Mouse (Mus musculus): Measurements from ENCODE around the gene 1700007K13Rik. TPM values are rescaled to one million over a fixed set of nuclear protein-coding genes. Genes with fewer than 3 reads are reported as not detected.

Gene 1700007K13Rik
- polyA plus RNA-seq, 1 experiment from 2014 or later, result 3.2 TPM

GRCm38 (mm10) chr2:28502987-28503386 lies 36.9 kb upstream of the 1700007K13Rik start:
- no peak overlapping the region for H3K9ac ChIP-seq (ENCODE audit: low read depth, low read length)

GRCm38 (mm10) chr2:28498431-28498830 lies 32.3 kb upstream of the 1700007K13Rik start:
- WGBS, result 87% methylated on average over 4 of the region's 4 CpGs
- H3K9me3 ChIP-seq (ENCODE audit: control insufficient read depth, low read length), result no peaks in the 10 kb centered on the region
- no peak for ATAC-seq (ENCODE audit: low FRiP score)
- H3K4me2 ChIP-seq (replicated peaks; ENCODE audit: low read depth, low read length), result no peak overlapping the region
- no peak for DNase-seq (ENCODE audit: low spot score)
- no peaks in the 10 kb centered on the region for H3K36me3 ChIP-seq (ENCODE audit: control insufficient read depth, insufficient read depth, low read length)
- no peaks in the 10 kb centered on the region for H3K4me1 ChIP-seq (replicated peaks; ENCODE audit: control insufficient read depth, insufficient read depth, low read length)
- H3K4me3 ChIP-seq (ENCODE audit: low read depth, low read length), result no peak overlapping the region
- no peak overlapping the region for H3K27ac ChIP-seq (ENCODE audit: low read depth, low read length)
- H3K27me3 ChIP-seq (ENCODE audit: control insufficient read depth, insufficient read depth, low read length), result no peaks in the 10 kb centered on the region
- H3K9ac ChIP-seq (ENCODE audit: low read depth, low read length), result no peak overlapping the region

More at GRCm38 (mm10) chr2:28502987-28503386, 36.9 kb upstream of the 1700007K13Rik start:
- Histone ChIP-seq H3K4me3 (ENCODE audit: low read depth, low read length) (no peak overlapping the region), H3K4me1 (replicated peaks; ENCODE audit: control insufficient read depth, insufficient read depth, low read length) (no peaks in the 10 kb centered on the region), H3K4me2 (replicated peaks; ENCODE audit: low read depth, low read length) (no peak overlapping the region), H3K9me3 (ENCODE audit: control insufficient read depth, low read length) (no peaks in the 10 kb centered on the region), H3K27ac (ENCODE audit: low read depth, low read length) (no peak overlapping the region), H3K36me3 (ENCODE audit: control insufficient read depth, insufficient read depth, low read length) (no peaks in the 10 kb centered on the region), H3K27me3 (ENCODE audit: control insufficient read depth, insufficient read depth, low read length) (no peaks in the 10 kb centered on the region)
- 84% methylated on average over 10 of the region's 10 CpGs for WGBS
- ATAC-seq (ENCODE audit: low FRiP score) (no peak), DNase-seq (ENCODE audit: low spot score) (no peak)

- Histone ChIP-seq H3K27me3 (ENCODE audit: control insufficient read depth, insufficient read depth, low read length) (no peaks in the 10 kb centered on the region), H3K4me1 (replicated peaks; ENCODE audit: control insufficient read depth, insufficient read depth, low read length) (no peaks in the 10 kb centered on the region), H3K36me3 (ENCODE audit: control insufficient read depth, insufficient read depth, low read length) (no peaks in the 10 kb centered on the region), H3K27ac (ENCODE audit: low read depth, low read length) (no peak overlapping the region), H3K4me2 (replicated peaks; ENCODE audit: low read depth, low read length) (no peak overlapping the region), H3K9me3 (ENCODE audit: control insufficient read depth, low read length) (no peaks in the 10 kb centered on the region), H3K4me3 (ENCODE audit: low read depth, low read length) (no peak overlapping the region), H3K9ac (ENCODE audit: low read depth, low read length) (no peak overlapping the region)
- DNase-seq (ENCODE audit: low spot score) (no peak), ATAC-seq (ENCODE audit: low FRiP score) (no peak)
- 78% methylated on average over 5 of the region's 5 CpGs for WGBS
Observed at GRCm38 (mm10) chr2:28497561-28497960, 31.4 kb upstream of the 1700007K13Rik start.

- Histone ChIP-seq H3K9ac (ENCODE audit: low read depth, low read length) (no peak within 1 kb of the TSS), H3K36me3 (ENCODE audit: control insufficient read depth, insufficient read depth, low read length) (no peaks in the 10 kb centered on the region), H3K4me3 (ENCODE audit: low read depth, low read length) (no peak within 1 kb of the TSS), H3K27me3 (ENCODE audit: control insufficient read depth, insufficient read depth, low read length) (no peaks in the 10 kb centered on the region), H3K4me1 (replicated peaks; ENCODE audit: control insufficient read depth, insufficient read depth, low read length) (no peaks in the 10 kb centered on the region), H3K9me3 (ENCODE audit: control insufficient read depth, low read length) (no peaks in the 10 kb centered on the region), H3K4me2 (replicated peaks; ENCODE audit: low read depth, low read length) (no peak within 1 kb of the TSS), H3K27ac (ENCODE audit: low read depth, low read length) (no peak within 1 kb of the TSS)
- ATAC-seq (ENCODE audit: low FRiP score) (no peak), DNase-seq (ENCODE audit: low spot score) (no peak)
- WGBS, result 83% methylated on average over 5 of the region's 5 CpGs
Observed at GRCm38 (mm10) chr2:28496671-28497070, 30.5 kb upstream of the 1700007K13Rik start, which contains the start of gene Gbgt1. Gbgt1 (plus strand) TSS chr2:28496891.

GRCm38 (mm10) chr2:28495801-28496595 lies 29.9 kb upstream of the 1700007K13Rik start:
- 88% methylated on average over 16 of the region's 16 CpGs for WGBS

GRCm38 (mm10) chr2:28495207-28495756 lies 29.1 kb upstream of the 1700007K13Rik start:
- ATAC-seq (ENCODE audit: low FRiP score) (no peak), DNase-seq (ENCODE audit: low spot score) (no peak)
- Histone ChIP-seq H3K9me3 (ENCODE audit: control insufficient read depth, low read length) (no peaks in the 10 kb centered on the region), H3K27me3 (ENCODE audit: control insufficient read depth, insufficient read depth, low read length) (no peaks in the 10 kb centered on the region), H3K9ac (ENCODE audit: low read depth, low read length) (no peak overlapping the region), H3K4me1 (replicated peaks; ENCODE audit: control insufficient read depth, insufficient read depth, low read length) (no peaks in the 10 kb centered on the region), H3K36me3 (ENCODE audit: control insufficient read depth, insufficient read depth, low read length) (no peaks in the 10 kb centered on the region), H3K4me2 (replicated peaks; ENCODE audit: low read depth, low read length) (no peak overlapping the region), H3K27ac (ENCODE audit: low read depth, low read length) (no peak overlapping the region), H3K4me3 (ENCODE audit: low read depth, low read length) (no peak overlapping the region)
- WGBS, result 87% methylated on average over 14 of the region's 14 CpGs

More at GRCm38 (mm10) chr2:28495801-28496595, 29.9 kb upstream of the 1700007K13Rik start:
- ATAC-seq (ENCODE audit: low FRiP score) (no peak), DNase-seq (ENCODE audit: low spot score) (no peak)
- H3K27ac ChIP-seq (ENCODE audit: low read depth, low read length), result no peak overlapping the region
- no peak overlapping the region for H3K4me3 ChIP-seq (ENCODE audit: low read depth, low read length)
- H3K4me1 ChIP-seq (replicated peaks; ENCODE audit: control insufficient read depth, insufficient read depth, low read length), result no peaks in the 10 kb centered on the region
- no peaks in the 10 kb centered on the region for H3K36me3 ChIP-seq (ENCODE audit: control insufficient read depth, insufficient read depth, low read length)
- H3K9ac ChIP-seq (ENCODE audit: low read depth, low read length), result no peak overlapping the region
- no peak overlapping the region for H3K4me2 ChIP-seq (replicated peaks; ENCODE audit: low read depth, low read length)
- no peaks in the 10 kb centered on the region for H3K27me3 ChIP-seq (ENCODE audit: control insufficient read depth, insufficient read depth, low read length)
- H3K9me3 ChIP-seq (ENCODE audit: control insufficient read depth, low read length), result no peaks in the 10 kb centered on the region

- no peaks in the 10 kb centered on the region for H3K27me3 ChIP-seq (ENCODE audit: control insufficient read depth, insufficient read depth, low read length)
- H3K36me3 ChIP-seq (ENCODE audit: control insufficient read depth, insufficient read depth, low read length), result no peaks in the 10 kb centered on the region
- WGBS, result 83% methylated on average over 2 of the region's 2 CpGs
- no peak overlapping the region for H3K27ac ChIP-seq (ENCODE audit: low read depth, low read length)
- H3K4me1 ChIP-seq (replicated peaks; ENCODE audit: control insufficient read depth, insufficient read depth, low read length), result no peaks in the 10 kb centered on the region
- DNase-seq (ENCODE audit: low spot score) (no peak), ATAC-seq (ENCODE audit: low FRiP score) (no peak)
- no peak overlapping the region for H3K4me2 ChIP-seq (replicated peaks; ENCODE audit: low read depth, low read length)
- H3K9ac ChIP-seq (ENCODE audit: low read depth, low read length), result no peak overlapping the region
- no peak overlapping the region for H3K4me3 ChIP-seq (ENCODE audit: low read depth, low read length)
- no peaks in the 10 kb centered on the region for H3K9me3 ChIP-seq (ENCODE audit: control insufficient read depth, low read length)
Observed at GRCm38 (mm10) chr2:28494521-28494920, 28.4 kb upstream of the 1700007K13Rik start.

- 70% methylated on average over 2 of the region's 2 CpGs for WGBS
- no peak overlapping the region for H3K9ac ChIP-seq (ENCODE audit: low read depth, low read length)
- no peak overlapping the region for H3K4me2 ChIP-seq (replicated peaks; ENCODE audit: low read depth, low read length)
Observed at GRCm38 (mm10) chr2:28483861-28484260, 17.7 kb upstream of the 1700007K13Rik start.

More at GRCm38 (mm10) chr2:28483861-28484260, 17.7 kb upstream of the 1700007K13Rik start:
- H3K27ac ChIP-seq (ENCODE audit: low read depth, low read length), result no peak overlapping the region
- no peak overlapping the region for H3K4me3 ChIP-seq (ENCODE audit: low read depth, low read length)
- no peaks in the 10 kb centered on the region for H3K9me3 ChIP-seq (ENCODE audit: control insufficient read depth, low read length)
- ATAC-seq (ENCODE audit: low FRiP score) (no peak), DNase-seq (ENCODE audit: low spot score) (no peak)
- no peaks in the 10 kb centered on the region for H3K27me3 ChIP-seq (ENCODE audit: control insufficient read depth, insufficient read depth, low read length)
- H3K36me3 ChIP-seq (ENCODE audit: control insufficient read depth, insufficient read depth, low read length), result no peaks in the 10 kb centered on the region
- H3K4me1 ChIP-seq (replicated peaks; ENCODE audit: control insufficient read depth, insufficient read depth, low read length), result no peaks in the 10 kb centered on the region
